Mouse (Mus musculus) erythroblast, embryonic 14.5 days (primary cell): Measurements from ENCODE around the gene Cenpo.

Source experiments
- GATA1 ChIP-seq: IDR thresholded peaks from 2 replicates; pipeline ENCODE4 v1.6.1; 2012; ENCODE audit warnings: low read length, inconsistent platforms, mixed read lengths
- TAL1 ChIP-seq: IDR thresholded peaks from 3 replicates; pipeline ENCODE4 v1.6.1; 2012; ENCODE audit warnings: low read length, inconsistent platforms, mixed read lengths

- TF ChIP-seq GATA1: no peak
- TF ChIP-seq TAL1: no peak
Measured at GRCm38 (mm10) chr12:4157466-4157865, 76.6 kb downstream of the Cenpo start.
